Mouse (Mus musculus) neural tube, embryonic 10.5 days (tissue): ENCODE measurements at regions not wholly inside any gene's neighbourhood (a gene's known extent, or its start where the extent isn't known, plus 50 kb on each side); places are given as distances from the start of the nearest gene placed in this dataset.
"Not testable (repeated sequence)": the region's sequence is repeated elsewhere in the genome, so short reads cannot be mapped to it uniquely, and the experiment has no call there.

Experiments
- DNase-seq: peaks from one replicate; pipeline ENCODE4 v3.0.0-alpha.2; 2017; ENCODE audit warnings: low spot score; ENCODE audit errors: extremely low spot score

GRCm38 (mm10) chr3:21859436-21859835 lies 217.0 kb upstream of the Tbl1xr1 start:
- DNase-seq, result no peak

DNA sequence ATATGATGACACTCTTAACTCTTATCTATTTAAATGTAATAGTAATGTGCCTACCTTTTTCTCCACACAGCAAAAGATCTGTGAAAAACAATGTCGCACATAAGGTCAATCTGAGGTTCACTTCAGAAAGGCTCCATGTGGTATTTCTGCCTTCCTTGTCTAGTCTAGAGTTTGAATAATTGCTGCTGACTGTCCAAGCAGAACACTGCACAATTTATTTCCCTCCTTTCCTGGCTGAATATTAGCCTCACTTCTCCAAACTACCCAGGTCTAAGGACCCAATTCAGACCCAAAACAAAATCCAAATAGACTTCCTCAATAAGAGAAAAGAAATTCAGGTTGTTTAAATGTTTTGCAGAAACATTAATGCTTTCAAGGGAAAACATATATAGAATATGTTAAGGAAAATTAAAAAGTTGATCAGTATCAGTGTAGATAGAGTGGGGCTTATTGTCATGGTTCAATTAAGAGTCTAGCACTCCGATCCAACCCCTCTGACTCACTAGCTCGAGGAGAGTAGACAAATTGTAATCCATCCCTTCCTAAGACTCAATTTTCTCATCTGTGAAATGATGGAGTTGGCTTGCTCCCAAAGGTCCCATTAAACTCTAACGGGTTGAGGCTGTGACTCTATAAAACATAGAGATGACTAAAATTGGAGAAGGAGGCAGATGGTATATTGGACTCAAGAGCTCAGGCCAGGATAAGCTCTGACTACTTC lies 215.4 kb upstream of the Tbl1xr1 start:
- no peak for DNase-seq

GRCm38 (mm10) chr3:21861636-21861970 lies 214.8 kb upstream of the Tbl1xr1 start:
- no peak for DNase-seq

- no peak for DNase-seq
These were observed 212.1 kb upstream of the Tbl1xr1 start for GRCm38 (mm10) chr3:21864391-21864790.

DNA sequence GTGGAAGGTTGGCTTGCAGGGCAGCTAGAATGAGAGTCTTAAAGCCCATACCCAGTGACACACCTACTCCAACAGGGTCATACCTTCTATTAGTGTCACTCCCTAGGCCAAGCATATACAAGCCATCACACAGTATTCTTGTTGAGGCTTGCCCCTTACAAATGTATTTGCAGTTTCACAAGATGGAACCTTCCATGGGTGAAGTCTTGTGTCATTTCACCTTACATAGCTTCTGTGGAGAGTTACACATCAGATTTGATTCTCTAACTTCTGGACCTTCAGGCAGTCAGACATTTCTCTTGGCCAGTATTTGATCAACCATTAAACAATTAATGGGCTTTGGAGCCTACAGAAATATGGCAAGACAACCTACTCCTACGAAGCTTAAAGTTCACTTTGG lies 210.6 kb upstream of the Tbl1xr1 start:
- no peak for DNase-seq

DNA sequence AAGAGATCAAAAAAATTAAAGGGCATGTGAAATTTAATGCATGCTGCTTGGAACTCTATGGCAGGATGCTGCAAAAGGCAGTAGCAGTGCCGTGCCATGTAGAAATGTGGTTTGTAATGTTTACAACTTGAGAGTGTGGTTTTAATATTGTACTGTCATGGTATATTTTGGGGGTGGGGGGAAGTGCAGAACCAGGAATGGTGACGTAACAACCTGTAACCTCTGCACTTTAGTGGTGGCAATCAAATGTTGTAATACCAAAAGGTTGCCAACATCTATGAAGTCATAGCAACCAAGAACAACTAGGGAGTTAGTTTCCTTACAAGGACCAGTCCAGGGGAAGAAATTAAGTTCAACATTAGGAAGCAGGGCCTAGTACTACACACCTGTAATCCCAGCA lies 198.1 kb upstream of the Tbl1xr1 start:
- no peak for DNase-seq

DNA sequence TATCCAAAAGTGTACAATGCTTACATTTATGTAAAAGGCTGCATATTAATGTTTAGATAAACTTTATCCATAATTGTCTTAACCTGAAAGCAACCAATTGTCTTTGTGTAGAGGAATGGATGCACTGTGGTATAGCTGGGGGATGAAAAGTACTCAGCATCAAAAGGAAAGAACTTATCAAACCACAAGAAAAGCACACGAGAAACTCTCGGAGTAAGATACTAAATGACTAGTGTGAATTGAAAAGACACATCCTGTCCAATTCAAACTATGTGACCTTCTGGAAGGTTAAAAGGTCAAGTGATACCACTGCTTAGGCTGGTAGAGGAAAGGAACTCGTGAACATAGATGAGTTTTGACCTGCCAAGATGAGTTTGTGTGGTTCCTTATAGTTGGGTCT lies 192.2 kb upstream of the Tbl1xr1 start:
- DNase-seq, result no peak

DNA sequence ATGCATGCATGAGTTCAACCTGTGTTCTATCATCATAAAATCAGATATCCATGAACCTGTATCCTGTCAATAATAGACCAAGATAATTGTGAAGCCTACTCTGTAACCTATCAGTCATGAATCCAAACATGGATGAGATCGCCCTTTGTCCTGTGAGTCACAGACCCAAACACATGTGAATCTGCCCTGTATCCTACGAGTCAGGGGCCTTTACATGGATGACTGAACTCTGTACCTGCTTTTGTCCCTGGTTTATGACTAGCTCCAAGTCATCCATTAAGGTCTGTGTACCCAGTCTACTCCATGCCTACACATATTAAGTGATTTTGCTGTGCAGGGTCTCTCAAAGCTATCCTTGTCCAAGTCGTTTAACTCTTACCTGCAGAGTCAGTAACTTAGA lies 187.7 kb upstream of the Tbl1xr1 start:
- DNase-seq, result no peak

DNA sequence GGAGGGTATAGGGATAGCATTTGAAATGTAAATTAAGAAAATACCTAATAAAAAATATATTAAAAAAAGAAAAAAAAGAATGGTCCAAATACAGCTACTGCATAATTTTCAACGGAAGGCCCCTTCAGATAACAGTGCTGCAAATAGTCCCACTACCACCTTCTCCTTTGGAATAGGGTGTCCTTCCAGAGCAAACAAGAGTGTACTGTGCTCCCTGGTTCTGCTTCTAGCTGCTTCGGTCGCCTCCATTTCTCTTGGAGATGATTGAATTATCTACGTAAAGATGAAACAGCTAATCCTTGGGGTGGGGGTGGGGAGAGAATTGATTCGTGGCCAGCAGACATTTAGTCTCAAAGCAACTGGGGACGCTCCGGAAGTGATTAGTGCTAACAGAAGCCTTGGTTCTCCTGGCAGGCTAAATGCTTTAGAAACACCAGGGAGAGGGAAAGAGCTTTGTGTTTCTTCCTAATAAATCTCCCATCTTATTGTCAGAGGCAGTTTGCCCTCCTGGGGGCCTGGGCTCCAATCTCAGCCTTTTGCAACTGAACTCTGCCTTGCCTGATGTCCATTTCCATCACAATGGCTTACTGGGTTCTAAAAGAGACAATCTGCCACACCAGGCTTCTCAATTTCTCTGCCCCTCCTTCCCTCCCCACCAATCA lies 184.5 kb upstream of the Tbl1xr1 start:
- DNase-seq, result peak; percentile 56

DNA sequence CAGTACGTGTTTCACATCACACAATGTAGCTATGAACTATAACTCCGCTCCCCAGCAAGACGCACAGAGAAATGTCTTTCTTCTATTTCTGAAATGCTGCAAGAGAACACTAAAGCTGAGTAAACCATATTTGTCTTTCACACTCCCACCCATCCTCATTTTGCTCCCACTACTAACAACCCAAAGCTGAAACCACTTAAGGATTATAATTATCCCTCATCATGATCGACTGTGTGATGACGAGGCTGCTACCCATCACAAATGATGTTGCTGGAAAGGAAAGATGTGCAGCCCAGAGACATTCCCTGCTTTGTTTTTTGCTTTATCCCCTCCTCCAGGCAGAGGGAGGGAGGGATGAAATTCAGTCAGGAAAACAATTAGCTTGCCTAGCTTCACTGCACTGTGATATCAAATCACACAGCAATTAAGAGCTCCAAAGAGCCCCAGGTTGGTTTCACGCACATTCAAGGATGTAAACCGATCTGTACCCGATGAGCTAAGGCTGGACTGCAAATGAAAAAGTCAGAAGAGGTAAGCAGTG lies 183.5 kb upstream of the Tbl1xr1 start:
- no peak for DNase-seq

GRCm38 (mm10) chr3:21895551-21895950 lies 180.9 kb upstream of the Tbl1xr1 start:
- DNase-seq, result no peak

DNA sequence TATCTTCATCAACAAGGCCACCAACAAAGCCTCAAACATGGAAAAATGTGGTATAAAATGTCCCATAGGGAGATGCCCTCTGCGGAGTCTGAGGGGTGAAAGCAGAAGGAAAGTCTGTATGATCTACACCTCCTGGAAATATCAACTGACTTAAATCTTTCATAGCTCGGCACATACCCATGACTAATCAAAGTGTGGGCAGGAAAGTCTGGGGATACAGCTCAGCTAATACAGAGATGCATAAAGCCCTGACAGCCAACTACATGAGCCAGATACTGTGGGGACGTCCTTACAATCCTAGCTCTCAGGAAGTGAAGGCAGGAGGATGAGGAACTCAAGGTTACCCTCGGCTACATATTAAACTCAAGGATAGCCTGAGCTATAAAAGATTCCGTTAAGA lies 178.2 kb upstream of the Tbl1xr1 start:
- no peak for DNase-seq

GRCm38 (mm10) chr3:21905384-21906073 lies 170.9 kb upstream of the Tbl1xr1 start:
- DNase-seq, result no peak

DNA sequence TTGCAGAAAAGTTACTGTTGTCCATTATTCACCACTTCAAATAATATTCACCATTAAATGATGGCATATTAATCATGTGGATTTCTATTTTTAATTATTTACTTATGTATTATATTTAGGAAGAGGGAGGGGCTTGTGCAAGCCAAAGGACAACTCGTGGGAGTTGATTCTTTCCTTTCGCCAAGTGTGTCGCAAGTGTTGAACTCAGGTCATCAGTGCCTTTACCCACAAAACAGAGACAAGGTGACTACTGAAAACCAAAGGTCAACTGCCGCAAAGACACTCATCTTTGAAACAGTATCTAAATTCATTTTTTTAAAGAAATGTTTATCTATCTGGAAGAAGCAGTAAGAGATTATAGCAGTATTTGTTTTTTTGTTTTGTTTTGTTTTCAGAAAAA lies 167.6 kb upstream of the Tbl1xr1 start:
- no peak for DNase-seq

DNA sequence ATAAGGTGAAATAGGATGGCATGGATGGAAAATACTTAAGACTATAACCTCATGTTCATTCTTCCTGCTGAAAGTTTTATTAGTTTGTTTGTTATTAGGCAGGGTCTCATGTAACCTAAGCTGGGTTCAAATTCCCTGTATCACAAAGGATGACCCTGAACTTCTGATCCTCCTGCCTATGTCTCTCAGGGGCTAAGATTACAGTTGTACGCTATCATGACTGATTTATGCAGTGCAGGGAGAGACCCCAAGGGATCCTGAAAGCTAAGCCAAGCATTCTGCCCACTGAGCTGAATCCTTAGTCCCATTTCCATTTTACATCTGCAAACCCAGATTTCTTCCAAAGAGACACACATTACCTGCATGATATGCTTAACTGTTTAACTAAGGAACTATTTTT lies 166.4 kb upstream of the Tbl1xr1 start:
- DNase-seq, result no peak

DNA sequence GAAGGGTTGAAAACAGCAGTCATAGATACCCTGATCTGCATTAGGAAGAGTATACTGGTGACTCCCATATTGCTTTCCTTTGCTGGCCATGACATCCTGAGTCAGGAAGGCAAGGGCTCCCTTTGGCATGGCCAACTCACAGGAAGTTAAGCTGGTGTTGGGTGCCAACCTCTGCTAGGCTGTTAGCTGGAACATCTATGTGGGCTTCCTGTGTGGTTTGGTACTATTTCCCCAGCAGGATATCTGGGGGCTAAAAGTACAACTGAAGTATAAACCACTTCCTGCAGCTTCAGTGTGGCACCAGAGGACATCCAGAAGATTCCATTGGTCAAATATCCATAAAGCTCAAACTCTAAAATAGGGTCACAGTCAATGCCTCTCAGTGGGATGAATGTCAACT lies 165.4 kb upstream of the Tbl1xr1 start:
- no peak for DNase-seq

GRCm38 (mm10) chr3:21917228-21917910 lies 159.1 kb upstream of the Tbl1xr1 start:
- peak; percentile 26 for DNase-seq

GRCm38 (mm10) chr3:21918431-21918830 lies 158.0 kb upstream of the Tbl1xr1 start:
- DNase-seq, result peak; percentile 11

DNA sequence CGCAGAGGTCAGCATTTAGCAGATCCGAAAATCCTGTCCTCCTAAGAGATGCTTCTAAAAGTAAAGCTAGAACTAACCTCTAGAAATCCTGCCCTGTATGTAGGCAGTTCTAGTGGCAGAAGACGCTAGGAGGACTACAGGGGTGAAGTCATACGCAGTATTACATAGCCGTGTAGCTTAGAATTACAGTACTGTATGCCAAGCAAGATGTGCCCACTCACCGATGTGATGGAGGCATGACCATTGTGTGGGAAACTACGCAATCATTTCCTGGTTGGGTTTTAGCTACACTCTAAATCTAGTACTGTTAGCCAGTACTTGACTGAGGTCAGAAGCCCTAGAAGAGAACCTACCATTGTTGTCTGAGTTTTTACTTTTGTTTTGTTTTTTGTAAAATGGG lies 156.5 kb upstream of the Tbl1xr1 start:
- peak; percentile 6 for DNase-seq

- DNase-seq, result no peak
These were observed 144.5 kb upstream of the Tbl1xr1 start for GRCm38 (mm10) chr3:21931951-21932350.

GRCm38 (mm10) chr3:21932696-21933095 lies 143.8 kb upstream of the Tbl1xr1 start:
- not testable (repeated sequence) for DNase-seq

DNA sequence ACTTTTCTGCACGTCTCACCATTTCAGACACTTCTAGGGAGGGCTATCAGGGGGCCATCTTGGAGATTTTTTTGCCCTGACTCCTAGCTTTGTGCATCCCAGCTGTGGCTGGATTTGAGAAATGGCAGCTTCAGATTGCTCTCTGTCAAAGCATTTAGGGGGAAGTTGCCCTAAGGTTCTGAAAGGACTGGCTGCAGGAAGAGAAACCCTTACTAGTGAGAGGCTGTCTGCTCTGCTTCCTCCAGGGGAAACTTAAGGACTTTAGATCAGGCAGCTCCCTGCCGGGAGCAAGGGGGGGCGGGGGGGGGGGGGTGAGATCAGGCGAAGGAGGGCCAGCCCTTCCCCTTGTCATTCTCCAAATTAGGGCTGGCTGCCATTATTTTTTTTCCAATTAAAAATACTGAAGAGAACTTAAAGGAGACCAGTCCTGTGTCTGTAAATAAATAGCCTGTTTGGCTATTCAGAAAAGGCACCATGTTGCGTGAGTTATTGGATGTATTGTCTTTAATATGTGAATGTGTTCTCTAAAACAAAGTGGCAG lies 141.7 kb upstream of the Tbl1xr1 start:
- DNase-seq, result peak; percentile 56
